ENCODE assay signal across 8 mouse cellular contexts in the genomic region with DNA sequence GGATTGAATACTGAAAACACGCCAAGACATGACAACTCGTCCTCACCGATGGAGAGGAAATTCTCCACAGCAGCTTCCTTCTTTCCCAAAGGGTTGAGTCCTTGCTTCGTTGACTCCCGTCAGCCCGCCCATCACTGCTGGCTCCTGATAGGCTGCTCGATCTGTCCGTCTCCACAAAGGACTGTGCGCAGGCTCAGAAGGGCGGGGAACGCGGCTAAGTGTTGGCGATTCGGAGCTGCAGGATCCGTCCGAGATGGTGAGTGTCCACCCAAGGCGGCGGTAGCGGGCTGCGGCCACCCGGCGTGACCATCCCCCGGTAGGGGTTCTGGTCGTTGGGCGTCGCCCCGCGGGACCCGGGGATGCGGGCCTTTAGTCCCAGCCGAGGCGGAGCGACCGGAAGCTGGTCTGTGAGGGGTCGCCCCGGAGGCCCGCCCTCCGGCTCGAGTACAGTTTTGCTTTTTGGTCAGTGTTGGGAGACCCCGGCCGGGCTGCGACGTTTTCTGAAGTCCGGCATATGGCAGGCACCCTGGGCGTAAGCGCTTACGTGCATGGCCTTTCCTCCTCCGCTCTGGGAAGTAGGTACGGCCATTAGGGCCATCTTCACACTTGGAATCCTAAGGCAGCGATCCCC. TPM values are rescaled to one million over a fixed set of nuclear protein-coding genes. Genes with fewer than 3 reads are reported as not detected.
A peak's percentile ranks its signal among the peaks of the same experiment; 100 is the strongest.
DNase-seq lines count a peak whose midpoint lies in the region; ATAC-seq and TF ChIP-seq lines count a peak whose summit lies in the region.

A gene (plus strand): TSS at position 172 of the 631 bp plus-strand sequence.

- TF ChIP-seq POLR2A in ES-Bruce4 (IDR thresholded peaks at IDR 0.05; ENCODE audit: insufficient read depth, low read length), result peak; percentile 83

- no peak within 1 kb of the TSS for H3K27ac ChIP-seq in ES-Bruce4 (ENCODE audit: insufficient read depth, low read length)
- peak within 1 kb of the TSS; percentile 87 for H3K27ac ChIP-seq in forebrain, embryonic 13.5 days
- peak within 1 kb of the TSS; percentile 70 for H3K27ac ChIP-seq in liver, postnatal 0 days (ENCODE audit: low read depth)
- H3K27ac ChIP-seq in neural tube, embryonic 14.5 days (ENCODE audit: low read depth, low read length), result peak within 1 kb of the TSS; percentile 79

- peak; percentile 99 for ATAC-seq in cerebellum, adult (ENCODE audit: insufficient number of reproducible peaks, low FRiP score, low TSS enrichment)
- ATAC-seq in forebrain, embryonic 13.5 days, result peak; percentile 100
- ATAC-seq in liver, postnatal 0 days, result peak; percentile 98
- ATAC-seq in neural tube, embryonic 14.5 days (ENCODE audit: low read depth), result peak; percentile 100

- TF ChIP-seq EP300 in ES-Bruce4 (IDR thresholded peaks at IDR 0.05; ENCODE audit: insufficient read depth, low read depth, low read length), result no peak
- TF ChIP-seq EP300 in liver, postnatal 0 days (IDR thresholded peaks at IDR 0.05; ENCODE audit: low read depth), result no peak

- intact Hi-C loops in heart, postnatal 10 days (cut with DNase I), result no loop called here

- peak within 1 kb of the TSS; percentile 93 for H3K4me3 ChIP-seq in ES-Bruce4 (ENCODE audit: low read depth, low read length)
- H3K4me3 ChIP-seq in forebrain, embryonic 13.5 days, result peak within 1 kb of the TSS; percentile 90
- H3K4me3 ChIP-seq in liver, postnatal 0 days (ENCODE audit: low read depth, low read length), result peak within 1 kb of the TSS; percentile 81
- H3K4me3 ChIP-seq in neural tube, embryonic 14.5 days (ENCODE audit: low read depth, low read length), result peak within 1 kb of the TSS; percentile 89

- H3K9me3 ChIP-seq in ES-Bruce4 (replicated peaks; ENCODE audit: control insufficient read depth, insufficient read depth, low read length, poor library complexity, severe bottlenecking), result no peaks in the 10 kb centered on the region
- no peaks in the 10 kb centered on the region for H3K9me3 ChIP-seq in forebrain, embryonic 13.5 days (replicated peaks)
- H3K9me3 ChIP-seq in liver, postnatal 0 days (ENCODE audit: low read length), result no peaks in the 10 kb centered on the region
- H3K9me3 ChIP-seq in neural tube, embryonic 14.5 days (ENCODE audit: control insufficient read depth, low read length), result no peaks in the 10 kb centered on the region

- H3K36me3 ChIP-seq in ES-Bruce4 (ENCODE audit: control insufficient read depth, insufficient read depth, low read length, poor library complexity, severe bottlenecking), result no peaks in the 10 kb centered on the region
- peaks cover 8% of the 10 kb centered on the region; the same call in 1 of the 2 replicates for H3K36me3 ChIP-seq in forebrain, embryonic 13.5 days (ENCODE audit: poor library complexity, severe bottlenecking)
- H3K36me3 ChIP-seq in liver, postnatal 0 days (replicated peaks; ENCODE audit: insufficient read depth, low read length), result no peaks in the 10 kb centered on the region
- H3K36me3 ChIP-seq in neural tube, embryonic 14.5 days (ENCODE audit: control insufficient read depth, insufficient read depth, low read length), result no peaks in the 10 kb centered on the region

- WGBS in forebrain, embryonic 13.5 days, result 0% methylated on average over 50 of the region's 50 CpGs
- under 1% methylated on average over 50 of the region's 50 CpGs for WGBS in large intestine, adult 2 months
- WGBS in liver, postnatal 0 days (ENCODE audit: insufficient replicate concordance), result under 1% methylated on average over 50 of the region's 50 CpGs
- whole genome bisulfite sequencing in neural tube, embryonic 14.5 days, result under 1% methylated on average over 50 of the region's 50 CpGs

- no peaks in the 10 kb centered on the region for H3K4me1 ChIP-seq in ES-Bruce4 (ENCODE audit: control insufficient read depth, insufficient read depth, low read length)
- peaks cover 30% of the 10 kb centered on the region for H3K4me1 ChIP-seq in forebrain, embryonic 13.5 days
- H3K4me1 ChIP-seq in liver, postnatal 0 days (ENCODE audit: insufficient read depth), result peaks cover 24% of the 10 kb centered on the region
- peaks cover 22% of the 10 kb centered on the region for H3K4me1 ChIP-seq in neural tube, embryonic 14.5 days (ENCODE audit: control insufficient read depth, insufficient read depth, low read length)

- no peaks in the 10 kb centered on the region for H3K27me3 ChIP-seq in ES-Bruce4 (ENCODE audit: control insufficient read depth, insufficient read depth, low read length, poor library complexity, severe bottlenecking)
- H3K27me3 ChIP-seq in forebrain, embryonic 13.5 days, result no peaks in the 10 kb centered on the region
- H3K27me3 ChIP-seq in liver, postnatal 0 days (ENCODE audit: insufficient read depth, low read length), result no peaks in the 10 kb centered on the region
- H3K27me3 ChIP-seq in neural tube, embryonic 14.5 days (ENCODE audit: control insufficient read depth, insufficient read depth, low read length), result no peaks in the 10 kb centered on the region

- peak; percentile 100 for DNase-seq in heart, postnatal 10 days
- peak; percentile 97 for DNase-seq in large intestine, adult 2 months (ENCODE audit: low read depth, low spot score)
- peak; percentile 97 for DNase-seq in liver, postnatal 0 days
- DNase-seq in testis, postnatal 10 days (ENCODE audit: low spot score), result peak; percentile 99

- H3K9ac ChIP-seq in ES-Bruce4 (ENCODE audit: low read depth, poor library complexity, severe bottlenecking), result peak within 1 kb of the TSS; percentile 74
- H3K9ac ChIP-seq in forebrain, embryonic 13.5 days, result peak within 1 kb of the TSS; percentile 90
- peak within 1 kb of the TSS; percentile 86 for H3K9ac ChIP-seq in liver, postnatal 0 days (replicated peaks)
- peak within 1 kb of the TSS; percentile 92 for H3K9ac ChIP-seq in neural tube, embryonic 14.5 days (replicated peaks; ENCODE audit: low read depth, low read length)

- H3K4me2 ChIP-seq in forebrain, embryonic 13.5 days, result peak within 1 kb of the TSS; percentile 95
- peak within 1 kb of the TSS; percentile 68 for H3K4me2 ChIP-seq in liver, postnatal 0 days (ENCODE audit: low read depth, low read length)
- peak within 1 kb of the TSS; percentile 78 for H3K4me2 ChIP-seq in neural tube, embryonic 14.5 days (ENCODE audit: low read depth, low read length)

- TF ChIP-seq CTCF in ES-Bruce4 (IDR thresholded peaks at IDR 0.05; ENCODE audit: low read depth, low read length), result no peak
- TF ChIP-seq CTCF in liver, postnatal 0 days (IDR thresholded peaks at IDR 0.05; ENCODE audit: low read depth), result peak; percentile 26; the same call in 1 of the 2 replicates

RNA-seq across cellular contexts. Expression of the gene that starts here (rescaled TPM):
- 230 and 241 TPM in 2 replicates for polyA plus RNA-seq in ES-Bruce4 (2011; ENCODE audit: insufficient read depth, insufficient read length, low read depth, missing spikeins)
- polyA plus RNA-seq in forebrain, embryonic 13.5 days (2015; fragmentation: Nextera tagmentation; extraction: Ambion mirVana), result 608 and 639 TPM in 2 replicates
- 100 to 1,000 TPM; 201 to 224 TPM for total RNA-seq in heart, postnatal 10 days (2021)
- 256 and 262 TPM in 2 replicates for polyA plus RNA-seq in large intestine, adult 2 months (2012; rRNA removed)
- polyA plus RNA-seq in liver, postnatal 0 days (2015; fragmentation: Nextera tagmentation; extraction: Ambion mirVana), result 129 and 139 TPM in 2 replicates
- polyA plus RNA-seq in neural tube, embryonic 14.5 days (2014; fragmentation: Nextera tagmentation; extraction: Ambion mirVana), result 769 and 889 TPM in 2 replicates
